Mouse (Mus musculus): ENCODE results near the gene Bhlhb9.
A peak's percentile ranks its signal among the peaks of the same experiment; 100 is the strongest.
"Not testable (repeated sequence)": the region's sequence is repeated elsewhere in the genome, so short reads cannot be mapped to it uniquely, and the experiment has no call there.

DNA sequence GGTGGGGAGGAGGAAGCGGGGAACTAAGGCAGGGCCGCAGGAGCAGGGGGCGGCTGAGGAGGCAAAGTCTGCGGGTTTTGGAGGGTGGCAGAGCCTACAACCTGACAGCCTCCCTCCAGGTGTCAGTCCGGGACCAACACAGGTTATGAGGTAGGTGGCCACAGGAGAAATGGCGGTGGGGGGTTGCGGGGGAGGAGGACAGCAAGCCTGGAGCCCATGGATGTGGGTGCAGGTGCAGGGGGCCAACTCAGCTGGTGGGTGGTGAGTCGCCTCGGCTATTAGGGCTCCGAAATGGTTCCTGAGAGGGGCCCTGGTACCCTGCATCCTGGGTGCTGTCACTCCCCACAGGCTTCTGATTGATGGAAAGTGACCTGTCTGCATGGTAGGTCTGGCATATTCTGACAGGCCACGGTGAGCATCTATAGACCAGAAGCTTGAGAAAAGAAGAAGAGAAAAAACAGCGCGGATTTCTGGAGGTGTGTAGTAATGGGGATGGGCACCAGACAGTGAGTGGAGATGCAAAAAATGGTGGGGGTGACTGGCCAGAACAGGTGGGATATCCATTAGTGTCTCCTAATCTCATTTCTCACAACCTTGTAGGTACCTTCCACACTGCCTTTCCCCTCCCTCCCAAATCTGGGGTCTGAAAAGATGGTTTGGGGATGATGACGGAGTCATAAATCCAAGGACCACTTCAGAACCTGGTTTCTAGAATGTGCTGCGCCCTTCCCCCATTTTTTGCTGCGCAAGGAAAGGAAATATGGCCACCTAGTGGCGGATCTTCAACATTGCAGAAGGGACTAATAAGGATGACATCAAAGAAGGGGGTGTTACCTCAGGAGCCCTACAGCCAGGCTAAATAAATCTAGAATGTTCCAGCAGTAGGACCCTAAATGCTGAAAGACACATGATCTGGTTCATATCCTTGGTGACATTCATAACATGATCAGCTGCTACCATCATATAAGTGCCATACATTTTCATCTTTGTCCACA lies 42.3 kb downstream of the Bhlhb9 start:
- TF ChIP-seq POLR2A (IDR thresholded peaks at IDR 0.05; ENCODE audit: extremely low read depth, insufficient read depth, low read length): not testable (repeated sequence)
- peak; percentile 16; the same call in 1 of the 2 replicates for TF ChIP-seq CTCF (IDR thresholded peaks at IDR 0.05; ENCODE audit: extremely low read depth, insufficient read depth, low read length)

Measured in cortical plate, adult 2 months (tissue).